Mouse (Mus musculus) kidney, postnatal 25 days (tissue): ENCODE results near the gene Glipr1l3.
"Not testable (repeated sequence)": the region's sequence is repeated elsewhere in the genome, so short reads cannot be mapped to it uniquely, and the experiment has no call there.

Experiments
- DNase-seq, 2 experiments: peaks; one replicate each; pipeline ENCODE4 v3.0.0; 2021; ENCODE audit warnings: mixed read lengths in 2 of 2

Glipr1l3 gene

DNA sequence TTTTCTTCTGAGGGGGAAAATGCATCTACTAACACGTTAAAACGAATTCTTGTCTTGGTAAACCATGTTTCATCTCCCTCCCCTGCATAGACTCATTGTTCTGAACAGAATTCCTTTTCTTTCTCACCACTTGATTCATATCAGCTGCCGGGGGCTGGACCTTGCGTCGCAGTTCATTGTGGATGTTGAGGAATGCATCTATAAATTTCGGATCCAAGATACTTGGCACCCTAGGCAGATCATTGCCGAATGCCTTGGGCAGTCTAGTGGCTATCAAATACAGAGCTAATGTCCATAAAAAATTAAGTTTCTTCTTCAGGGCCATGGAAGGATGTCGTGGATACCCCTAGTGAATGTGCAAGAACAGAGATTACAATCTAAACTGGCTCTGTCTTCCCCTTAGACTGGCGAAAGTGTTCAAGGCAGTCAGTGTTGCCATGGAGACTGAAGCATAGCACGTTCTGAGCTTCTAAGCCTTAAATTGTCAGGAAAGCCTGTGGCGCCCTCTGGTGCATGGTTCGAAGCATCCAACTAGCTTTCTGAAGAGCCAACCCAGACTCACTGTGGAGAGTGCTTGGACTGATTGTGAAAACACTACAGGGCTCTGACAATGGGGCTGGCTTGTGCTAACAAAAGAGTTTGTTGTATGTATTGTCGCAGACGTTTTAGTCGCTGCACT lies at the start of gene Glipr1l3:
TSS of gene Glipr1l3 (minus strand) at position 446 of the 679 bp plus-strand sequence.
- DNase-seq = peak; percentile 68 to 76

DNA sequence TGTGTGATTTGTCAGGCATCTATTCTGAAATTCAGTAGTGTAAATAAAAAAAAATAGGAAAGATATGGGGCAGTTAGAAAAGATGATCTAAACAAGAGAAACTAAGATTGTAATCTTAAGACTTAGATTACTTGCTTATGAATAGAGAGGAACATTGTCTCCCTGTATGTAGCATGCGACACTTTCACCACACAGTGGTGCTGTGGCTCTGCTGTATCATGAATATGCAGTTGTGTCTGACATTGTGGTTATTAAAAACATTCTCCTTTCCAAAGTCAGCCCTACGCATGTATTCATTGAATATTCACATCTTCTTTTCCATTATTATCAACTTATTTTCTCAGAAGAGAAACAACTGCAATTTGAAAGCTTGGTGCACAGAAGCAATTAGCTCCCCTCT lies 43.3 kb upstream of the Glipr1l3 start:
- peak; percentile 29 to 35 for DNase-seq

DNA sequence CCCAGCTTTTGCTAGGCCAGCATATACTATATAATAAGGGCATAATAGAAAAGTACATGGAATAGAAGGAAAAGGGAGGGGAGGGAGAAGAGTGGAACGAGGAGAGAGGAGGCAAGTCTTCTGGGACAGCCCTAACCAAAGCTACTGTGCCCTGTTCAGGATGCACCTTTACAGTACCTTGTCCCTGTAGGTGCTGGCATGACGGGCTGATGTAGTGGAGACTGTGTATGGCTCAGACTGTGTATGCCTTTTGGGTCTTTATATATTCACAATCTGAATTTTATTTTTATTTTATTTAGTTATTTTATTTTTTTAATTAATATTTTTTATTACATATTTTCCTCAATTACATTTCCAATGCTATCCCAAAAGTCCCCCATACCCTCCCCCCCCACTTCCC lies 33.8 kb upstream of the Glipr1l3 start:
- not testable (repeated sequence) for DNase-seq

DNA sequence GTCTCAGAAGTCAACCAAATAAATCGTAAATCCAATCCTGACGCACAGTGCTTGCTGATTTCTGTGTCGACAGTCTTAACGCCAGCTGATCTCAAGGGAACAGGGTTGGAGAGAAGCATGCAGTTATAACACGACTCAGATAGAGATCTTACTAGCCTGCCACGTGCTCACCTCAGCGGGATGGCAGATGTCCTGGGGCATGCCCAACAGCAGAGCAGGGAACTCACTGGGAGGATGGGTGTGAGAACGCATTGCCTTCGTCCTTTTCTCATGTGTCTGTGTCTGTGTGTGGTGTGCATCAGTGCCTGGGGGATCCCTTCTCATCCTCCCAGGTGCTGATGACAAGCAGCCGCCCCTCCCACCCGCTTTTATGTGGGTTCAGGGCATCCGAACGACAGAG lies 16.9 kb upstream of the Glipr1l3 start:
- not testable (repeated sequence) for DNase-seq

DNA sequence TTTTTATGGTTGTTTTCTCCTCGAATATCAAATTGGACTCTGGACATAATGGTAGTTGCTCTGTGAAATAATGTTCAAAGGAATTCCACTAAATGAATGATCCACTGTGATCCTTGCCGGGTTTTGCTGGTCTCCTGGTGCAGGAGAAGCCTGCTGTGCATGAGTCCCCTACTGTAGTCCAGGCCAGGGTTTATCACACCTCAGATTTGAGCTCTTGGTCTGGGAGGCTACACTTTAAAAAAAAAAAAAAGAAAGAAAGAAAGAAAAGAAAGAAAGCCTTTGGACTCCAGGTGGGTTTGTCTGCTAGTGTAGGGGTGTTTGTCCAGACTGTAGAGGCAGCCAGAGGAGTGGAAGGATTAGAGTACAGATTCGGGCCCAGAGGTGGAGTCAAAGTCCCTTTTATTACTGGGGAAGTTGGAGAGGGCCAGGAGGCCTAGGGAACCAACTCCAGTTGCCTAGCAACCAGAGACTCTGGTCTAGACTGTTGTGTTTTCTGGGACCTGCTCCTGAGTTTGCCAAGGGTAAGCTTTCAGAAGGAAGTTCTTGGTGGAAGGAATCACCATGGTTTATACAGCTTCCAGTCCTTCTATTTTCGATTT lies 3.1 kb upstream of the Glipr1l3 start, which contains the start of gene Caps2:
TSS of gene Caps2 (plus strand) at position 454 of the 599 bp plus-strand sequence.
- DNase-seq = peak; percentile 7 to 44

DNA sequence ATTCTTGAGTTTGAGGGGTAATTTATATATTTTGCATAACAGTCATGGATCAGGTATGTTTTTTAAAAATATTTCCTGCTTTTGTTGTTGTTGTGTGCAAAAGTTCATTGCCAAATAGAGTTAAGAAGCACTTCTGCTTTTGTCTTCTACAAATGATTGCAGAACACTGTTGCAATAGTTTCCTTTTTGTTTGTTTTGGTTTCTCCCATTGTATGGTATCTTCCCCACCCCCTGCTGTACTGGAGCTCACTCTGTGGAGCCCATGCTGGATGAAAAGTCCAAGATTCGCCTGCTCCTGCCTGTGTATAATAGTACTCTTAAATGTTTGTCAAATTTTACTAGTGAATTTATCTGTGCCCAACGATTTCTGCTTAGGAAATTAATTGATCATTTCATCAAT lies 20.3 kb downstream of the Glipr1l3 start:
- no peak for DNase-seq

DNA sequence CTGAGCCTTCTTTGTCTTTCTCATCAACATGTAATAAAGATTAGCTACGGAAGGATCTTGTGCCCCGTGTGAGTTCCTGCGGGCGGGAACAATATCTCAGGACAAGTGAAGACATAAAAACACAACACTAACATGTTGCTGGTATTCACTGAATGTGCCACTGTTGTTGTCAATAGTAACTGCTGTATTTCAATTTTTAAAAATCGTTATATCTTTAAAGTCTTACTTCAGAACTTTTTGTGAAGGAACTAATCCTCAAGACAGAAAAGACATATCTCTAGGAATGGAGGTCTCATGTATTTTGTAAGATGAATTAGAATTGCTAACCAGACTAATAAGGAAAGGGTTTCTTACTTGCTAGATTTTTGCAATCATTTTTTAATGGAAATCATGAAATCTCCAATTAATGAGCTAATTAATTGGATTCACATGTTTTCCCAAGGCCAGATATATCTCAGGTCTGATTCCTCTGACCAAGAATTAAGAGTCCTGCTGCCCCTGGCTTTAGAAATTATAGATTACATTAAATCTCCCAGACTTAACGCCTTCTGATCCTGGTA lies 21.2 kb downstream of the Glipr1l3 start:
- no peak for DNase-seq

DNA sequence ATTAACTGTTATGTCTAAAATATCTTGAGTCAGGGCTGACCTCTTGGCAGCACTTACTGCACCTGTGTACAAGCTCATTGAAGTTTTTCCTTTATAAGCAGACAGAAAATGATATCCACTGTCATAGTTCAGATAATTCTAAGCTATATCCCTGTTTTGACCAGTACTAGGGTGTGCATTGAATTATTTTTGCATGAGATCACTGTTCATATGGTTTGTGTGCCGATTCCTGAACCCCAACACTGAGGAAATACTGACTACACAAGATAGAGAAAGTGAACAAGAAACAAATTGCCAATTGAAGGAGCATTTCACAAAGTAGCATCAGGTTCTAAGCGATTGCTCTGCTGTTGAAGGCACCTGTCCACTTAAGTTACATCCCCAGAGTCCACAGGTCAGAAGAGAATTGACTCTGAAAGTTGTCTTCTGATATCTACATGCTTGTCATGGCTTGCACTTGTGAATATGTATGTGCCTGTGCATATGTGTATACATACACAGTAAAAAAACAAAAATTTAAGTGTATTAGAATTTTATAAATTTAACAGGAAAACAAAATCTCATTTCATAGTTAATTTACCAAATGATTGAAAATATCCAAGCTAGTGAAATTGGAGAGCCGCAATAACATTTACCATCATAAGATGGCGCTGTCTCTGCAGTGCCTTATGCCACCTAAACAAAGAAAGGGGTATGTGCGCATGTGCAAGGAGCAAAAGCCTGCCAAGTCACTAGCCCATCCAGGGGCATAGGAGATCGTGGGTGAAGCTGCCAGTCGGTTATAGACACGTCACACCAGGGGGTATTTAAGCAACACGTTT lies 21.9 kb downstream of the Glipr1l3 start:
- peak; percentile 28 to 54 for DNase-seq

DNA sequence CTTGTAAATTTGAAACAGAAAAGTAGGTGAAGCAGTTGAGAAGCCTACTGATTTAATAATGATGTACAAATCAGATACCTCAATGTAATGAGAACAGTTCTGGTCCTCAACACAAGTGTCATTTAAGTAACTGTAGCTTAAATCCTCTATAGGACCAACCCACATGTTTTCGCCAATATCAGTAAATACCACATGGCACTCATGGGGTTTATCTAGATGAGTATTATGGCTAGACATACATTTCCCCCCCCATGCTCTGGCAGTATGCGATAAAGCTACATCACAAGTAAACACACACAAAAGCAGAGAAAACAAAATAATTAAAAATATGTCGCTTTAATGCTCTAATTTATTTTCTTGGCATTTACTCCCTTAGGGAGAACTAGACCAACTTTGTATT lies 27.9 kb downstream of the Glipr1l3 start:
- DNase-seq = no peak

DNA sequence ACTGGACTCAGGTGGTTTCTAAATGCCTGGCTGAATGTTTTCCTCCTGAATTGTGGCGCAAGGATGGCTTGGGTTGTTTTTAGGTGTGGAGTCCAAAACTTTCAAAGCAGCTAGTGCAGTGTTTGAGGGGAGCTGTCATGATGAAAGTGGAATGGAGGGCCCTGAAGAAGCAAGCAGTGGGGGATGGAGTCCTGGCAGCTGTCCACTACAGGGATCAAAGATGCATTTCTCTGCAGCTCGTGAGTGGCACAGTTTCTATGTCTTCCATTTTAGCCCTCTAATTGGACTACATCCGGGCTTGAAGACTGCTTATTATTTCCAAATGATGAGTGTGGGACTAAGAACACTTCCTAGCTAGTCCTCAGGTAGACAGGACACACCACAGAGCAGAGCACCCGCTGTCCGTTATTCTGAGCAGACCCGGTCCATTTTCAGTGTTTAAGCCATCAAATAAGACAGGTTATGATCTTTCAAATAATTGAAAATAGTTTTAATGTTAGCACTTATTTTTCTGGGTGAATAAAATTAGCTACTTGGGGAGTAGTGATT lies 32.4 kb downstream of the Glipr1l3 start:
- not testable (repeated sequence) for DNase-seq

DNA sequence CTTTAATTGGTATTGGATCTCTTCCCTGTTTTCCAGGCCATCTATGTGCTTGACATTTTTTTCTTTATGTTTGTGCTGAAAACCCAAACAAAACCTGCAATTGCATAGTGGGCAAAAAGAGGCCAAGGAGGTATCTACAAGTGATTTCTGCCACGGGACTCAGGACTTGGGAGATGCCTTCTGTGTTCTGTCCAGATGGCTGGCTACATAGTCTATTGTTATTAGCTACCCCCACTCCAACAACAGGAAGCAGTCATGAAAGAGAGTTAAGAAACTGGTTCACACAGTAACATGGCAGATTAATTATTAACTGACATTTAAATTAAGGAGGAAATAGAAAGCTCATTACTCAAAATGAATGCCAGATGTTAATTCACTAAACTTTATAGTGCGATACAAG lies 35.0 kb downstream of the Glipr1l3 start:
- not testable (repeated sequence) for DNase-seq

DNA sequence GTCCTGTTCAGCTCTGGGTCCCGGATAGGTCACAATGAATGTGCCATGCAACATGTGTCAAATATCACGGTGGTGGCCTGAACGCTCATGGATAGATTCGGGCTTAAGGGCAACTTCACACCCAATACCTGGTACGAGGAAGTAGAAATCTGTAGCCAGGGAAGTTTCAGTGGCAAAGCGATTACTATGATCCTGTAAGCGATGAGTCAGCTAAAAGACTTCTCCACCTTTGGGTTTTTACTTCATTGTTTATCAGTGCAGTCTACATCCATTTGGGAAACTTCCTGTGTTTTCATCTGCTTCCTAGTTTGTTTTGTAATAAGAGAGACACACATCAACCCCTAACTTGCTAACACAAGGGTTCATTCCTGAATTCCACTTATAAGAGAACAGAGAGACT lies 49.7 kb downstream of the Glipr1l3 start:
- DNase-seq = no peak

DNA sequence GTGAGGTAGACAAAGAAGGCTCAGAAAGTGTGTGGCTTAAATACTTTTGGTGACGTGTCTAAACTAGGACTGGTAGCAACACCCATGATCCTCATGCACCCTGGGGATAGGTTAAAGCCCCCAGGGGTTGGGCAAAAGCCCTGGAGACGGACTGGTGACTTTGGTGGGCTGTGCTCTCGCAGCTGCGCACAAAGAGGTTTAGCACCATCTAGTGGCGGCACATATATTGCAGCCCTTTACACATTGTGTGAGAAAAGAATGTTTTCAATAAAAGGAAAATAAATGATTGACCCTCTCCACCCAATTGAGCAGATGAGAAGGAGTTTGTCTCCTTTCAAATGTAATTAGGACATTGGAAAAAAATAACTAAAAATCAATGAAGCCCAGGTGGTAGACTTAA lies 54.3 kb downstream of the Glipr1l3 start:
- DNase-seq = peak; percentile 49 to 74
